In the genomic region with DNA sequence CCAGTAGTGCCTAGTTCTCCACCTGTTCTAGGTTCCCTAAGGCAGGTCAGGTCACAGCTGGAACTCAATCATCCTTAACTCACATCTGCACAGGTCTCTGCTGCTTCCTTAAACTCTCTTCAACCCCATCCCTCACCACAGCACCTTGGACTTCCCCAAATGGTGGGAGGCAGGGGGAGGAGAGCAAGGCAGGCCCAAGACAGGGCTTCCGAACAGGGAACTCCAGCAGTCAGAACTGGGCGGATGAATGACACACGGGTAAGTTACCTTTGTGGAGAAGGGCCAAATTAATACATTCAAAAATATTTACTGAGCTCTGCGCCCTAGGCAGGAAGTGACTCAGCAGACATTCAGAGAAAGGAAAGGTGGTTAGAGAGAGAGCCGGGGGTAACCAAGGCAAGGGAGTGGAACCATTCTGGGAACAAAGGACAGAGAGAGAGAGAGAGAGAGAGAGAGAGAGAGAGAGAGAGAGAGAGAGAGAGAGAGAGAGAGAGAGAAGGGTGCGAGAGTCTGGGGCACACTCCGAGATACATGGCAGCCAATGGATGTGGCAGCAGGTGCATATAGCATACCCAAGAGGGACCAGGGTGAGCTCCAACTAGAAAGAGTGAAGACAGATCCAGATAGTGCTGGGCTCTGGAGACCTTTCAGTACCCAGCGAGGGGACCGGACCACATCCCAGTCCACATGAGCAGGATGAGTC, we compare ENCODE assay signal across 11 mouse cellular contexts. TPM values are rescaled to one million over a fixed set of nuclear protein-coding genes. Genes with fewer than 3 reads are reported as not detected.
DNase-seq lines count a peak whose midpoint lies in the region; ATAC-seq lines count a peak whose summit lies in the region.
"Had no signal": no experiment of that assay in that cellular context is flagged by ENCODE, and none has a peak within 500 bp of the region (broad histone marks: within the 10 kb centered on the region; RNA-seq: fewer than 3 reads in every experiment).

No protein-coding gene starts in this region.

- H3K4me3 ChIP-seq in liver, embryonic 11.5 days (ENCODE audit: low read depth, low read length), result no peak overlapping the region

- H3K27me3 ChIP-seq in liver, embryonic 11.5 days (replicated peaks; ENCODE audit: control insufficient read depth, insufficient read depth, low read length), result no peaks in the 10 kb centered on the region

- H3K9me3 ChIP-seq in liver, embryonic 11.5 days (ENCODE audit: control insufficient read depth, low read length), result no peaks in the 10 kb centered on the region

- intact Hi-C loops in left cerebral cortex, postnatal 4 days (cut with DNase I), result no loop called here

- ATAC-seq in liver, embryonic 11.5 days (replicated peaks; ENCODE audit: low FRiP score), result no peak
- peak; percentile 79 for ATAC-seq in monocyte, adult 5-6 weeks (replicated peaks; ENCODE audit: insufficient number of reproducible peaks, low FRiP score, low TSS enrichment, poor library complexity, severe bottlenecking)
- ATAC-seq: forebrain, embryonic 14.5 days had no signal

- no peaks in the 10 kb centered on the region for H3K36me3 ChIP-seq in liver, embryonic 11.5 days (ENCODE audit: control insufficient read depth, insufficient read depth, low read length)

- H3K27ac ChIP-seq in liver, embryonic 11.5 days (ENCODE audit: low read depth, low read length), result peak overlapping the region; percentile 6; the same call in 1 of the 2 replicates
- H3K27ac ChIP-seq: hindbrain, embryonic 14.5 days had no signal

- 56% methylated on average over 9 of the region's 9 CpGs for WGBS in liver, embryonic 11.5 days

- H3K9ac ChIP-seq in liver, embryonic 11.5 days (ENCODE audit: low read depth, low read length), result no peak overlapping the region
- H3K9ac ChIP-seq: hindbrain, embryonic 14.5 days had no signal

- H3K4me2 ChIP-seq in liver, embryonic 11.5 days, result no peak overlapping the region
- H3K4me2 ChIP-seq: hindbrain, embryonic 14.5 days had no signal

- H3K4me1 ChIP-seq in liver, embryonic 11.5 days (replicated peaks; ENCODE audit: control insufficient read depth, insufficient read depth, low read length), result peaks cover 54% of the 10 kb centered on the region

- DNase-seq in liver, embryonic 11.5 days (ENCODE audit: low spot score), result no peak
- DNase-seq in liver, result no peak
- DNase-seq in CD4-positive helper T cell, adult 2 months (ENCODE audit: low read depth, low spot score), result peak; percentile 83
- peak; percentile 59 for DNase-seq in T-cell, adult 2 months (ENCODE audit: low spot score)
- DNase-seq in right cerebral cortex, postnatal 10 days (ENCODE audit: low spot score in 2 of 2), result no peak
- no peak for DNase-seq in gastrocnemius, adult 18-20 months (ENCODE audit: low spot score)
- DNase-seq in left cerebral cortex, postnatal 4 days, result no peak
- DNase-seq: cerebellum, postnatal 36 days had no signal

RNA-seq across cellular contexts. Expression of a gene that starts 36.1 kb away (rescaled TPM):
- polyA plus RNA-seq in liver, embryonic 11.5 days (2014; fragmentation: Nextera tagmentation; extraction: Ambion mirVana), result 7.2 and 7.3 TPM in 2 replicates
- 52.0 to 121 TPM (median 56.1 TPM) in 3 replicates for total RNA-seq in monocyte, adult 5-6 weeks (2017)
- 10 to 100 TPM; 56.8 to 76.4 TPM for total RNA-seq in gastrocnemius, adult 18-20 months (2021)
- total RNA-seq in left cerebral cortex, postnatal 4 days (2021), result 10 to 100 TPM; 16.0 to 20.4 TPM

Comparison
In these comparisons a context has a peak if more than half of its experiments do, and no peak if none do; other contexts are left out.
1. DNase-seq: peak in CD4-positive helper T cell, adult 2 months (single experiment) and T-cell, adult 2 months (single experiment); none in liver, embryonic 11.5 days (single experiment), liver (single experiment), right cerebral cortex, postnatal 10 days (0 of 2), gastrocnemius, adult 18-20 months (single experiment) and left cerebral cortex, postnatal 4 days (single experiment).